Mouse (Mus musculus) right cerebral cortex, postnatal 14 days (tissue): Measurements from ENCODE around the gene Brinp2.
A peak's percentile ranks its signal among the peaks of the same experiment; 100 is the strongest.

Experiments
- DNase-seq: peaks from one replicate; pipeline ENCODE4 v3.0.0; 2022

Gene Brinp2

GRCm38 (mm10) chr1:158218750-158219149, 137.4 kb downstream of the Brinp2 start:
- DNase-seq = no peak

GRCm38 (mm10) chr1:158218294-158218693, 137.8 kb downstream of the Brinp2 start:
- no peak for DNase-seq

- no peak for DNase-seq
Measured at GRCm38 (mm10) chr1:158215581-158215980, 140.5 kb downstream of the Brinp2 start.

GRCm38 (mm10) chr1:158214743-158215142, 141.4 kb downstream of the Brinp2 start:
- DNase-seq = peak; percentile 26

- DNase-seq = no peak
Measured at GRCm38 (mm10) chr1:158213736-158214135, 142.4 kb downstream of the Brinp2 start.

GRCm38 (mm10) chr1:158207620-158208019, 148.5 kb downstream of the Brinp2 start:
- DNase-seq = no peak

GRCm38 (mm10) chr1:158202932-158203331, 153.2 kb downstream of the Brinp2 start:
- no peak for DNase-seq
